Mouse (Mus musculus): ENCODE measurements at regions not wholly inside any gene's neighbourhood (a gene's known extent, or its start where the extent isn't known, plus 50 kb on each side); places are given as distances from the start of the nearest gene placed in this dataset.
A peak's percentile ranks its signal among the peaks of the same experiment; 100 is the strongest.

- Histone ChIP-seq H3K27ac (ENCODE audit: low read depth, low read length) (no peak overlapping the region), H3K4me2 (ENCODE audit: low read length) (no peak overlapping the region), H3K4me1 (ENCODE audit: control insufficient read depth, insufficient read depth, low read length) (no peaks in the 10 kb centered on the region), H3K4me3 (ENCODE audit: low read depth, low read length) (no peak overlapping the region), H3K27me3 (replicated peaks; ENCODE audit: control insufficient read depth, insufficient read depth, low read length) (no peaks in the 10 kb centered on the region), H3K9ac (ENCODE audit: low read length) (no peak overlapping the region), H3K9me3 (replicated peaks; ENCODE audit: control insufficient read depth, low read length) (no peaks in the 10 kb centered on the region), H3K36me3 (ENCODE audit: control insufficient read depth, insufficient read depth, low read length) (no peaks in the 10 kb centered on the region)
- DNase-seq (ENCODE audit: low spot score) (no peak), ATAC-seq (no peak)
- WGBS, result 95% methylated on average over 6 of the region's 6 CpGs
Measured at GRCm38 (mm10) chr8:113541437-113541836, 94.0 kb upstream of the Mon1b start.

- ATAC-seq (no peak), DNase-seq (ENCODE audit: low spot score) (no peak)
- WGBS, result 85% methylated on average over 3 of the region's 3 CpGs
Measured at GRCm38 (mm10) chr8:113542082-113542481, 93.3 kb upstream of the Mon1b start.

GRCm38 (mm10) chr8:113542713-113543112 is 92.7 kb upstream of the Mon1b start:
- no peak for DNase-seq (ENCODE audit: low spot score)
- Histone ChIP-seq H3K9ac (ENCODE audit: low read length) (no peak overlapping the region), H3K4me3 (ENCODE audit: low read depth, low read length) (no peak overlapping the region), H3K9me3 (replicated peaks; ENCODE audit: control insufficient read depth, low read length) (no peaks in the 10 kb centered on the region), H3K36me3 (ENCODE audit: control insufficient read depth, insufficient read depth, low read length) (no peaks in the 10 kb centered on the region), H3K4me1 (ENCODE audit: control insufficient read depth, insufficient read depth, low read length) (no peaks in the 10 kb centered on the region), H3K4me2 (ENCODE audit: low read length) (no peak overlapping the region), H3K27ac (ENCODE audit: low read depth, low read length) (no peak overlapping the region), H3K27me3 (replicated peaks; ENCODE audit: control insufficient read depth, insufficient read depth, low read length) (no peaks in the 10 kb centered on the region)
- 89% methylated on average over 2 of the region's 2 CpGs for WGBS
- ATAC-seq, result no peak

More at GRCm38 (mm10) chr8:113542082-113542481, 93.3 kb upstream of the Mon1b start:
- Histone ChIP-seq H3K9me3 (replicated peaks; ENCODE audit: control insufficient read depth, low read length) (no peaks in the 10 kb centered on the region), H3K4me3 (ENCODE audit: low read depth, low read length) (no peak overlapping the region), H3K27ac (ENCODE audit: low read depth, low read length) (no peak overlapping the region), H3K9ac (ENCODE audit: low read length) (no peak overlapping the region), H3K27me3 (replicated peaks; ENCODE audit: control insufficient read depth, insufficient read depth, low read length) (no peaks in the 10 kb centered on the region), H3K4me1 (ENCODE audit: control insufficient read depth, insufficient read depth, low read length) (no peaks in the 10 kb centered on the region), H3K36me3 (ENCODE audit: control insufficient read depth, insufficient read depth, low read length) (no peaks in the 10 kb centered on the region), H3K4me2 (ENCODE audit: low read length) (no peak overlapping the region)

GRCm38 (mm10) chr8:113549200-113549599 is 86.2 kb upstream of the Mon1b start:
- Histone ChIP-seq H3K4me2 (ENCODE audit: low read length) (no peak overlapping the region), H3K4me3 (ENCODE audit: low read depth, low read length) (no peak overlapping the region), H3K27ac (ENCODE audit: low read depth, low read length) (no peak overlapping the region), H3K27me3 (replicated peaks; ENCODE audit: control insufficient read depth, insufficient read depth, low read length) (no peaks in the 10 kb centered on the region), H3K4me1 (ENCODE audit: control insufficient read depth, insufficient read depth, low read length) (peaks cover 1% of the 10 kb centered on the region), H3K9ac (ENCODE audit: low read length) (no peak overlapping the region), H3K9me3 (replicated peaks; ENCODE audit: control insufficient read depth, low read length) (no peaks in the 10 kb centered on the region), H3K36me3 (ENCODE audit: control insufficient read depth, insufficient read depth, low read length) (no peaks in the 10 kb centered on the region)
- WGBS, result 80% methylated on average over 7 of the region's 7 CpGs
- ATAC-seq, result peak; percentile 18; the same call in 1 of the 2 replicates
- no peak for DNase-seq (ENCODE audit: low spot score)

- Histone ChIP-seq H3K36me3 (ENCODE audit: control insufficient read depth, insufficient read depth, low read length) (no peaks in the 10 kb centered on the region), H3K9ac (ENCODE audit: low read length) (no peak overlapping the region), H3K27ac (ENCODE audit: low read depth, low read length) (no peak overlapping the region), H3K4me2 (ENCODE audit: low read length) (no peak overlapping the region), H3K27me3 (replicated peaks; ENCODE audit: control insufficient read depth, insufficient read depth, low read length) (no peaks in the 10 kb centered on the region), H3K4me3 (ENCODE audit: low read depth, low read length) (no peak overlapping the region), H3K9me3 (replicated peaks; ENCODE audit: control insufficient read depth, low read length) (no peaks in the 10 kb centered on the region), H3K4me1 (ENCODE audit: control insufficient read depth, insufficient read depth, low read length) (peaks cover 11% of the 10 kb centered on the region)
- no peak for DNase-seq (ENCODE audit: low spot score)
- ATAC-seq, result no peak
- 81% methylated on average over 12 of the region's 12 CpGs for WGBS
Measured at GRCm38 (mm10) chr8:113551454-113552273, 83.7 kb upstream of the Mon1b start.

GRCm38 (mm10) chr8:113552826-113553225 is 82.6 kb upstream of the Mon1b start:
- Histone ChIP-seq H3K36me3 (ENCODE audit: control insufficient read depth, insufficient read depth, low read length) (no peaks in the 10 kb centered on the region), H3K9ac (ENCODE audit: low read length) (no peak overlapping the region), H3K4me2 (ENCODE audit: low read length) (no peak overlapping the region), H3K4me1 (ENCODE audit: control insufficient read depth, insufficient read depth, low read length) (peaks cover 11% of the 10 kb centered on the region), H3K4me3 (ENCODE audit: low read depth, low read length) (no peak overlapping the region), H3K27me3 (replicated peaks; ENCODE audit: control insufficient read depth, insufficient read depth, low read length) (no peaks in the 10 kb centered on the region), H3K27ac (ENCODE audit: low read depth, low read length) (no peak overlapping the region), H3K9me3 (replicated peaks; ENCODE audit: control insufficient read depth, low read length) (no peaks in the 10 kb centered on the region)
- 51% methylated on average over 5 of the region's 5 CpGs for WGBS
- DNase-seq (ENCODE audit: low spot score) (no peak), ATAC-seq (no peak)

- DNase-seq (ENCODE audit: low spot score), result peak; percentile 74
- H3K9ac ChIP-seq (ENCODE audit: low read length), result peak overlapping the region; percentile 32; the same call in 1 of the 2 replicates
- no peaks in the 10 kb centered on the region for H3K36me3 ChIP-seq (ENCODE audit: control insufficient read depth, insufficient read depth, low read length)
- H3K4me2 ChIP-seq (ENCODE audit: low read length), result peak overlapping the region; percentile 51
- under 1% methylated on average over 12 of the region's 12 CpGs for WGBS
- no peaks in the 10 kb centered on the region for H3K9me3 ChIP-seq (replicated peaks; ENCODE audit: control insufficient read depth, low read length)
- peak; percentile 63 for ATAC-seq
- peaks cover 11% of the 10 kb centered on the region for H3K4me1 ChIP-seq (ENCODE audit: control insufficient read depth, insufficient read depth, low read length)
- H3K27me3 ChIP-seq (replicated peaks; ENCODE audit: control insufficient read depth, insufficient read depth, low read length), result no peaks in the 10 kb centered on the region
- H3K4me3 ChIP-seq (ENCODE audit: low read depth, low read length), result peak overlapping the region; percentile 19; the same call in 1 of the 2 replicates
- H3K27ac ChIP-seq (ENCODE audit: low read depth, low read length), result peak overlapping the region; percentile 44; the same call in 1 of the 2 replicates
Measured at GRCm38 (mm10) chr8:113554700-113555455, 80.5 kb upstream of the Mon1b start.

- Histone ChIP-seq H3K36me3 (ENCODE audit: control insufficient read depth, insufficient read depth, low read length) (no peaks in the 10 kb centered on the region), H3K27me3 (replicated peaks; ENCODE audit: control insufficient read depth, insufficient read depth, low read length) (no peaks in the 10 kb centered on the region), H3K9me3 (replicated peaks; ENCODE audit: control insufficient read depth, low read length) (no peaks in the 10 kb centered on the region), H3K4me3 (ENCODE audit: low read depth, low read length) (no peak overlapping the region), H3K4me2 (ENCODE audit: low read length) (no peak overlapping the region), H3K9ac (ENCODE audit: low read length) (no peak overlapping the region), H3K27ac (ENCODE audit: low read depth, low read length) (no peak overlapping the region), H3K4me1 (ENCODE audit: control insufficient read depth, insufficient read depth, low read length) (peaks cover 11% of the 10 kb centered on the region)
- DNase-seq (ENCODE audit: low spot score) (no peak), ATAC-seq (no peak)
- WGBS, result 90% methylated on average over 5 of the region's 5 CpGs
Measured at GRCm38 (mm10) chr8:113556994-113557393, 78.4 kb upstream of the Mon1b start.

GRCm38 (mm10) chr8:113581098-113581497 is 54.3 kb upstream of the Mon1b start:
- no peak overlapping the region for H3K4me3 ChIP-seq (ENCODE audit: low read depth, low read length)
- no peak overlapping the region for H3K4me2 ChIP-seq (ENCODE audit: low read length)
- no peak for ATAC-seq
- WGBS, result 57% methylated on average over 10 of the region's 10 CpGs
- no peaks in the 10 kb centered on the region for H3K36me3 ChIP-seq (ENCODE audit: control insufficient read depth, insufficient read depth, low read length)
- H3K27me3 ChIP-seq (replicated peaks; ENCODE audit: control insufficient read depth, insufficient read depth, low read length), result no peaks in the 10 kb centered on the region
- DNase-seq (ENCODE audit: low spot score), result peak; percentile 7
- H3K27ac ChIP-seq (ENCODE audit: low read depth, low read length), result no peak overlapping the region
- no peaks in the 10 kb centered on the region for H3K9me3 ChIP-seq (replicated peaks; ENCODE audit: control insufficient read depth, low read length)
- H3K4me1 ChIP-seq (ENCODE audit: control insufficient read depth, insufficient read depth, low read length), result peaks cover 3% of the 10 kb centered on the region; the same call in 1 of the 2 replicates
- H3K9ac ChIP-seq (ENCODE audit: low read length), result no peak overlapping the region

All from forebrain, embryonic 14.5 days (tissue).